Mouse (Mus musculus) large intestine, adult 2 months (tissue): Measurements from ENCODE around the gene Gm3376. TPM values are rescaled to one million over a fixed set of nuclear protein-coding genes. Genes with fewer than 3 reads are reported as not detected.
"Not testable (repeated sequence)": the region's sequence is repeated elsewhere in the genome, so short reads cannot be mapped to it uniquely, and the experiment has no call there.

Experiments
- DNase-seq: peaks from one replicate; pipeline ENCODE4 v3.0.0-alpha.2; 2012; ENCODE audit warnings: low read depth, low spot score
- WGBS: fragments of 180-500 bp; shearing (Covaris S2); methylation state at CpG from one replicate; pipeline ENCODE4 v1.1.7; 2018; 5-methylcytosine and 5-hydroxymethylcytosine counted together
- polyA plus RNA-seq: library from polyadenylated mRNA; depleted of rRNA; stranded (reverse); fragments of >200 nt; gene quantifications from 2 replicates; pipeline ENCODE4 v1.2.3, GENCODE M21; 2012; rRNA removed

Gene Gm3376
- not detected in 2 replicates for polyA plus RNA-seq

DNA sequence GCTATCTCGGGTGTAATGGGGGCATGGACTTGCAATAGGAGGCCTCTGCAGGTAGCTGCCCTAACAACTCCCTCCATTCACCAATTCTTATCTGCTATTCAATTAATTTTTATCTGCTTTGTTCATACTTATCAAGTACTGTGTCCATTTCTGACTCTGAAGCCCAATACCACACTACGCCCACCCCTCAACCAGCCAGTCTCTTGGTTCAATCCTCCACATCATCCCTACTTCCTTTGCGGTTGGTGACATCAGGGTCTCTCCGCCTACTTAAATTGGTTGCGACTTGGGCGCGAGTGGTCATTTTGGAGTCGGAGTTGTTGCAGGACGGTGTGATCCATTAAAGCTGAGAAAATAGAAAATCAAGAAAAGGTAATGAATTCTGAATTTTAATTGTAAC, at the start of gene Gm3376:
TSS of gene Gm3376 (plus strand) at position 301 of the 400 bp plus-strand sequence.
- DNase-seq = not testable (repeated sequence)
- no CpG with 5 or more reads among the region's 9 CpGs for WGBS
